Mouse (Mus musculus): Measurements from ENCODE around the gene Arhgef11.

Arhgef11 gene

GRCm38 (mm10) chr3:87718525-87718924, 101.2 kb downstream of the Arhgef11 start:
- no peak for DNase-seq

- no peak for DNase-seq
Observed at GRCm38 (mm10) chr3:87724556-87724955, 107.2 kb downstream of the Arhgef11 start.

DNA sequence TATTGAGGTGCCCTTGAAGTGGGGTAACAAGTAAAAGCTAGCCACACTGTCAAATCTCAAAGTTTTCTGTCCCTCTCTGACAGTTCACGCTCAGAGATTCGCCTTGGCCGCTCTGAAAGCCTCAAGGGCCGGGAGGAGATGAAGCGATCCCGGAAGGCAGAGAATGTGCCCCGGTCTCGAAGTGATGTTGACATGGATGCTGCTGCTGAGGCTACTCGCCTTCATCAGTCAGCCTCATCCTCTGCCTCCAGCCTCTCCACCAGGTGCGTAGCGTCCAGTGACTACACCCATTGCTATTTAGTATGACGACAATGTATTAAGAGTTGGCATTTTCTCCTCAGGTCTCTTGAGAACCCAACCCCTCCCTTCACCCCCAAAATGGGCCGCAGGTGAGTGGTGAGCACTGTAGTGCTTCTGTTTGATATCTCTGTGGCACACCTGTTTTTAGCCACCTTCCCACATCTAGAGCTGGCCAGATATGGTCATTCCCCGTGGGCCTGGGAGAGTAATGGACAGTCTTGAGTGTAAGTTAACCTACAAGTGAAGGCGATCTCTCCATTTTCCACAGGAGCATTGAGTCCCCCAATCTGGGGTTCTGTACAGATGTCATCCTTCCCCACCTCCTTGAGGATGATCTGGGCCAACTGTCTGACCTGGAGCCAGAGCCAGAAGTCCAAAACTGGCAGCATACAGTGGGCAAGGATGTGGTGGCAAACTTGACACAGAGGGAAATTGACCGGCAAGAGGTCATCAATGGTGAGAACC, 108.2 kb downstream of the Arhgef11 start:
- DNase-seq: no peak

- no peak for DNase-seq
Observed at GRCm38 (mm10) chr3:87726191-87726590, 108.8 kb downstream of the Arhgef11 start.

GRCm38 (mm10) chr3:87728696-87729095, 111.3 kb downstream of the Arhgef11 start:
- DNase-seq: no peak

DNA sequence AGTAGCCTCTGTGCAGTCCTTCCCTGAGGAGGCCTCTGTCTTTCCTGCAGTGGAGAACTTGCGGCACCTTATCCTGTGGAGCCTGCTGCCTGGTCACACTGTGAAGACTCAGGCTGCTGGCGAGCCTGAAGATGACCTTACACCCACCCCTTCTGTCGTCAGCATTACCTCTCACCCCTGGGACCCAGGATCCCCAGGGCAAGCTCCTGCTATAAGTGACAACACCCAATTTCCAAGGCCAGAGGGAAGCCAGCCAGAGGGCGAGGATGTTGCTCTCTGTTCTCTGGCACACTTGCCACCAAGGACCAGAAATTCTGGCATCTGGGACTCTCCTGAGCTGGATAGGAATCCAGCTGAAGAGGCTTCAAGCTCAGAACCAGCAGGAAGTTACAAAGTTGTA, 115.7 kb downstream of the Arhgef11 start:
- no peak for DNase-seq

GRCm38 (mm10) chr3:87733984-87734761, 116.8 kb downstream of the Arhgef11 start:
- no peak for DNase-seq

GRCm38 (mm10) chr3:87735335-87735734, 118.0 kb downstream of the Arhgef11 start:
- no peak for DNase-seq

- DNase-seq: no peak
Observed at GRCm38 (mm10) chr3:87738906-87739305, 121.5 kb downstream of the Arhgef11 start.

GRCm38 (mm10) chr3:87742013-87742412, 124.7 kb downstream of the Arhgef11 start:
- DNase-seq: no peak

DNA sequence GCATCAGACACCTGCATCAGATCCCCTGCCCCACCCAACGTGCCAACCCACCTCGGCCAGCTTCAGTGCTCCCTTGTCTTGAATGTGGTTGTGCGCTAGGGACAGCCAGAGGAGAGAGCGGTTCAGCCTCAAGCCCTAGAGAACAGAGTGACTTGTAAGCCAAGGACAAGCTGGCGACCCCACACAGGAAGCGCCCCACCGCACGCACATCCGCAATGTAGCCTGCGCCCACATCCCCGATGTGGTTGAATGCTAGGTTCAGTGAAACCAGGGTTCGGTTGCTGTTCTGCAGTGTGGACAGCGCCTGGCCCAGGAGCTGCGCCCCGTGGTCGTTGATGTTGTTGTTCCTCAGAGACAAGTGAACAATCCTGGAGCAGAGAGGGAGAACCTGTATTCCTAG, 125.4 kb downstream of the Arhgef11 start:
- DNase-seq: peak; percentile 65 to 70

DNA sequence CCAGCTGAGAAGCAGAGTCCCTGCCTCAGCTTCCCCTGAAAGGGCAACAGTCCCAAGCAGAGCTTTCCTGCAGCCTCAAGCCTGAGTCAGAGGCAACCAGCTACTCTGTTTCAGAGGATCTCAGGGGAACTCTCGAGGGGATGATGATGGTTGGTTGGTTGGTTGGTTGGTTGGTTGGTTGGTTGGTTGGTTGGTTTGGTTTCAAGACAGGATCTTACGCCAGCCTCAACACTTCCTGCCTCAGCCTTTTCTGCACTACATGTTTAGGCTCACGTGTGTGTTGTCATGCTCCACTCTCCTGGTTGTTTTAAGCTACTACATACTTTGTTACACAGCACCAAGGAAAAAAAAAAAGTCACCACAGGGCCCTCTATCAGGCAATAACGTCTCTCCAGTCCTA, 126.6 kb downstream of the Arhgef11 start:
- DNase-seq: peak; percentile 37 to 43

GRCm38 (mm10) chr3:87745036-87745659, 127.8 kb downstream of the Arhgef11 start:
- DNase-seq: no peak

- DNase-seq: no peak
Observed at GRCm38 (mm10) chr3:87748431-87748830, 131.1 kb downstream of the Arhgef11 start, which contains the start of gene Lrrc71. Gene Lrrc71 (minus strand): TSS chr3:87748625.

DNA sequence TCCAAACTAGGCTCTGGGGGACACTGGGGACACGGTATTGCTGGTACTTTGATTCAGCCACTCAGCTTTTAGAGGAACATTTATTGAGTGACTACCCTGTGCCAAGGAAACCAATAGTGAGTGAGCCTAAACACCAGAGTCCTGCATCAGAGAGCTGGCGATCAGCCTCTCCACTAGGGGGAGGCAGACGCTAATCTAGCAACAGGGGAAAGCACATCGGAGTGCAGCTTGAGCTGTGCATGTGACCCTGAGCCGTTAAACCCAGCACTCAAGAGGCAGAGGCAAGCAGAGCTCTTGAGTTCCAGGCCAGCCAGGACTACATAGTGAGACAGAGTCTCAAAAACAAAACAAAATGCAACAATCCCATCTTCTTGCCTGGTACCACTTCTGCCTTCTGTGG, 131.7 kb downstream of the Arhgef11 start:
- DNase-seq: peak; percentile 56 to 59

DNA sequence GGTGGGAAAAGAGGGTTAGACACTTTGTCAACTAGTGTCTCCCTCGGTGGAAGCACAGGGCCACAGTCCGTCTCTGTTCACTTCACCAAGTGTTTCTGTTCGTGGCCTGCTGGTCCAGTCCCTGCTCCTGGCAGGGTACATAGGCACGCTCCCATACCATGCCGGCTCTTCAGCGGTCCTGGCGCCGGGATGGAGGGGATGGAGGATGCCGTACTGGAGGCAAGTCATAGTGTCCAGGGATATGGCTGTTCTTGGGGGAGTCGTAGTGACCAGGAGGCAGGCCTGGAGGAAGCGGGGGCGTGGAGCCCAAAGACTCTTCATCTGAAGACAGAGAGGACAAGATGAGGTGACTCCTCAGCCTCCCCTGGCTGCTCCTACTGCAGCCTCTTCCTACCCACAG, 132.6 kb downstream of the Arhgef11 start:
- no peak for DNase-seq

DNA sequence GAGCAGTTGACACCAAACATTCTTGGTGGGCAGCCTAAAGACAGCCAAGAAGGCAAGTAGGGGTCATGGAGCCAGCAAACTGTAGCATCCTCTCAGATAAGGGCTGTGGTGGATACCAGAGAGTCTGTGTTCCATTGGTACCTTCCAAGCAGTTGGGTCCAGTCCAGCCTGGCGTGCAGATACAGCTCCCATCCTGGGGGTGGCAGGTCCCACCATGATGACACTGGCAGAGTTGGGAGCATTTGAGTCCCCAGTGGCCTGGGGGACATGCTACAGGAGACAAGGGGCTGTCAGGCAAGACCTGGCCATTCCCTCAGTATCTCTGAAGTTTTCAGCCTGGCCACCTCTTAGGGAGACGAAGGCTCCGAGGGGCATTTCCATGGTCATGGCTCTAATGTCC, 135.2 kb downstream of the Arhgef11 start:
- DNase-seq: no peak

DNA sequence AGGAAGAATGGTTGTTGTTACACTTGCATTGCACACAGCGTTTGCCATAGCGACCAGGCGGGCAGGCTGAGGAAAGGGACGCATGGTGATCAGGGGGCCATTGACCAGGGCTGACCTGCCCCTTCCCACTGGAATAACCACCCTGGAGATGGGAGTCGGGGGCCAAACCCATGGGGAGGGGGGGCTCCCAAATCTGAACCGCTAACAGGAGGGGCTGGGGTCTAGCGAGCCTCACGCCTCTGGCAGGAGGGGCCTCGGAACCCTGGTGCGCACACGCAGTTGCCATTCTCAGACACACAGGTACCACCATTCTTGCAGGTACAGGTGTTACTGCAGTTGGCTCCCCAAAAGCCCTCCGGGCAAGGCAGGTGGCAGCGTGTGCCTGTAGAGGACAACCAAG, 136.5 kb downstream of the Arhgef11 start:
- DNase-seq: no peak

DNA sequence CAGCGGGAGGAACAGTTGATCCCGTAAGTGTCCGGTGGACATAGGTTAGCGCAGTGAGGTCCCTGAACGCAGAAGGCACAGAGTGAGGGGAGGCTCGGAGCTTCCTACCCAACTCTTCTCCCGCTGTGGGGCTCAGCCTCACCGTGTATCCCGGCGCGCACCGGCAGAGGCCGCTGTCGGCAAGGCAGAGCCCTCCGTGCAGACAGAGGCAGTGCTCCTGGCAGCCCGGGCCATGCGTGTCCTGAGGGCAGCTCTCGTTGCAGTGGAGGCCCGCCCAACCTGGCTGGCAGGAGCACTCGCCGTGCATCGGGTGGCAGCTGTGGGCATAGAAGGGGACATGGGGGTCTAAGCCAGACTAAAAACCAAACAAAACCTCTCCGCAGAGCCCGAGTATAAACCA, 138.6 kb downstream of the Arhgef11 start:
- peak; percentile 90 for DNase-seq

DNA sequence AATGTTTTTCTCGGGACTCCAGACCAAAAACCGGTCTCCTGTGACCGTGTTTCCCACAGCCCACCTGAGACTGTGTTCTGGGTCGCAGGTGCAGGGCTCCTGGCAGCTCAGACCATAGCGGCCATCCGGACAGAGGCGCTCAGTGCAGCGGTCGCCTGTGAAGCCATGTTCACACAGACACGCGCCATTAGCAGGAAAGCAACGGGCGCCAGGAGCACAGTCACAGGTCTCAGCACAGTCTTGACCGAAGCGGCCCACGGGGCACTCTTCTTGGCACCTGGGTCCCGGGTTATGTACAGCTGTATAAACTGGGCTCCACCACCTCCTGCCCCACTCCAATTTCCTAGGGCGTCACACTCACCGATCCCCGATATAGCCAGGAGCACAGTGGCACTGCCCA, 139.1 kb downstream of the Arhgef11 start:
- DNase-seq: no peak

GRCm38 (mm10) chr3:87758641-87759040, 141.3 kb downstream of the Arhgef11 start:
- no peak for DNase-seq

- DNase-seq: no peak
Observed at GRCm38 (mm10) chr3:87761408-87762375, 144.3 kb downstream of the Arhgef11 start.

DNA sequence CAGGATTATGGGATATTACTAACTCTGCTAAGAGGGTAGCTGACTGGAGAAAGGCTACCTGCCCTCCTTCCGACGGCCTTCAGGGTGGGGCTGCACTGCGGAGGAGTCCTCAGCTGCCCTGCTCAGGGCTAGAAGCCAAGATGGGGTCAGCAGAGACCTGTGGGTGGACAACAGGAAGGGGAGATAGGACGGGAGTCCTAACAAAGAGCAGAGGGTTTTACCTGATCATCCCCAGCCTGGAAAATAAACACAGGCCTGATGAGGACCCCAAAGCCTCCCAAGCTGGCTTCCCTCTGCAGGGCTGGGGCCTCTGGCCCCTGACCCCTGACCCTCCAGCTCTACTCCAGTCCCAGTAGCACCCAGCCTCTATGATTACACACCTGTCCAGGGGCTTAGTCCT, 145.8 kb downstream of the Arhgef11 start:
- no peak for DNase-seq

Data from B cell, adult 2 months (primary cell).